Mouse (Mus musculus): ENCODE results near the gene Dapk2.

DNA sequence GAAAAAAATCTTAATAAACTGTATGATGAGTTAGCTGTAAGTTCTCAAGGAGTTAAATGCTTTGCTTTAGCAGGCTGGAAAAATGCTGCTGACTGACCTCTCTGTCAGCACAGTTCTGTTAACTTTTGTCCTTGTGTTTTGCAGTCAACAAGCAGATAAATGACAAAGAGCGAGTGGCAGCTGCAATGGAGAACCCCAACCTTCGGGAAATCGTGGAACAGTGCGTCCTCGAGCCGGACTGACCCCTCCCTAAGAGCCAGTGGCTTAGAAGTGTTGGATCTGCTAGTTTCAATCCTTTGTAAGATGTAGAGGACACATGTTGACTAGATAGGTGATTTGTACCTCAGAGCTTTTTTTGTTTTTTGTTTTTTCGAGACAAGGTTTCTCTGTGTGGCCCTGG lies 19.8 kb upstream of the Dapk2 start:
- no peak for TF ChIP-seq POLR2A (IDR thresholded peaks at IDR 0.05; ENCODE audit: insufficient read depth, low read depth, low read length)
- TF ChIP-seq CTCF (IDR thresholded peaks at IDR 0.05; ENCODE audit: insufficient read depth, low read depth, low read length) = no peak

All from olfactory bulb, adult 2 months (tissue).